Mouse (Mus musculus) Patski (cell line): ENCODE results near the gene Ric3. TPM values are rescaled to one million over a fixed set of nuclear protein-coding genes. Genes with fewer than 3 reads are reported as not detected.
A peak's percentile ranks its signal among the peaks of the same experiment; 100 is the strongest.

Source experiments
- ATAC-seq: fragments of 100-300 bp; one replicate; pipeline ENCODE4 v1.8.0; 2021
- CTCF ChIA-PET: fragments of 350-600 bp; sonication (Branson Sonifier 250); formaldehyde crosslinking; loops from one replicate; lab custom pipeline; 2022; ENCODE audit warnings: inconsistent platforms; lab: Charles Lee
- POLR2A ChIA-PET: fragments of 350-600 bp; sonication (Branson Sonifier 250); formaldehyde crosslinking; loops from one replicate; lab custom pipeline; 2022; ENCODE audit warnings: antibody characterized with exemption, inconsistent platforms; lab: Charles Lee
- DNase-seq: peaks from one replicate; pipeline ENCODE4 v3.0.0-alpha.2; 2011; ENCODE audit warnings: low read depth, low spot score
- H3K27me3 ChIP-seq: fragments of 371-371 bp; one replicate; pipeline ENCODE4 v1.5.1; 2021
- CTCF ChIP-seq: fragments of 100-300 bp; IDR thresholded peaks from one replicate; pipeline ENCODE4 v1.5.1; 2021
- in situ Hi-C: fragments of 300-500 bp; cut with MboI; formaldehyde crosslinking; loops from 3 replicates; pipeline ENCODE4 v1.11.1; 2018; ENCODE audit warnings: low pct_unique_long_range_greater_than_20kb, mixed read lengths
- polyA plus RNA-seq: library from polyadenylated mRNA; unstranded; gene quantifications from one replicate; pipeline ENCODE4 v1.2.3, GENCODE M21; 2021

Ric3 gene
- polyA plus RNA-seq, 1 experiment from 2014 or later, result 0.27 TPM

GRCm38 (mm10) chr7:109050831-109051230 lies 32.3 kb downstream of the Ric3 start:
- no peak for ATAC-seq
- ChIA-PET POLR2A (no interaction called here), CTCF (interaction anchor here (1.4 to 1.5 kb wide), 2 partner anchors 18 to 115 kb away, joined by 3 read pairs; no protein-coding TSS in a partner anchor)
- H3K27me3 ChIP-seq, result peaks cover 16% of the 10 kb centered on the region
- no peak for DNase-seq
- in situ Hi-C loops, result no loop called here
- no peak for TF ChIP-seq CTCF

GRCm38 (mm10) chr7:109045876-109046275 lies 37.3 kb downstream of the Ric3 start:
- in situ Hi-C loops, result no loop called here
- ATAC-seq (no peak), DNase-seq (no peak)
- no peak for TF ChIP-seq CTCF
- CTCF ChIA-PET, result no interaction called here
- POLR2A ChIA-PET, result no interaction called here
- H3K27me3 ChIP-seq, result peaks cover 4% of the 10 kb centered on the region

GRCm38 (mm10) chr7:109039445-109039844 lies 43.7 kb downstream of the Ric3 start:
- ChIA-PET CTCF (no interaction called here), POLR2A (no interaction called here)
- no peak for DNase-seq
- in situ Hi-C loops, result no loop called here
- TF ChIP-seq CTCF, result no peak
- ATAC-seq, result no peak
- H3K27me3 ChIP-seq, result no peaks in the 10 kb centered on the region

GRCm38 (mm10) chr7:109038987-109039386 lies 44.1 kb downstream of the Ric3 start:
- DNase-seq (no peak), ATAC-seq (no peak)
- no peak for TF ChIP-seq CTCF
- H3K27me3 ChIP-seq, result no peaks in the 10 kb centered on the region
- ChIA-PET CTCF (no interaction called here), POLR2A (no interaction called here)
- in situ Hi-C loops, result no loop called here

- ChIA-PET CTCF (no interaction called here), POLR2A (no interaction called here)
- ATAC-seq (no peak), DNase-seq (no peak)
- TF ChIP-seq CTCF, result no peak
- no peaks in the 10 kb centered on the region for H3K27me3 ChIP-seq
- in situ Hi-C loops, result no loop called here
These were observed 44.9 kb downstream of the Ric3 start for GRCm38 (mm10) chr7:109038121-109038735.

- ChIA-PET CTCF (interaction anchor here (1.0 kb wide), 1 partner anchor 18 kb away, joined by 3 read pairs; no protein-coding TSS in a partner anchor), POLR2A (no interaction called here)
- ATAC-seq (no peak), DNase-seq (no peak)
- peak; percentile 17 for TF ChIP-seq CTCF
- H3K27me3 ChIP-seq, result peaks cover 3% of the 10 kb centered on the region
- in situ Hi-C loops, result no loop called here
These were observed 51.1 kb downstream of the Ric3 start for GRCm38 (mm10) chr7:109032054-109032453.

- ChIA-PET POLR2A (no interaction called here), CTCF (no interaction called here)
- no peak for DNase-seq
- H3K27me3 ChIP-seq, result peaks cover 3% of the 10 kb centered on the region
- no peak for ATAC-seq
- TF ChIP-seq CTCF, result no peak
- in situ Hi-C loops, result no loop called here
These were observed 51.8 kb downstream of the Ric3 start for GRCm38 (mm10) chr7:109031331-109031730.

GRCm38 (mm10) chr7:109029961-109030465 lies 53.1 kb downstream of the Ric3 start:
- TF ChIP-seq CTCF, result no peak
- in situ Hi-C loops, result loop anchor here (5.0 kb wide), 1 partner anchor 213 kb away; no protein-coding TSS in a partner anchor
- ATAC-seq, result no peak

GRCm38 (mm10) chr7:109028204-109028603 lies 54.9 kb downstream of the Ric3 start:
- TF ChIP-seq CTCF, result peak; percentile 70
- DNase-seq (peak; percentile 13), ATAC-seq (peak; percentile 65)
- in situ Hi-C loops, result loop anchor here (5.0 kb wide), 1 partner anchor 211 kb away; no protein-coding TSS in a partner anchor
- H3K27me3 ChIP-seq, result peaks cover 3% of the 10 kb centered on the region
- ChIA-PET CTCF (interaction anchor here (1.0 to 1.8 kb wide), 2 partner anchors 16 to 55 kb away, joined by 5 to 6 read pairs; no protein-coding TSS in a partner anchor), POLR2A (interaction anchor here (0.6 kb wide), 1 partner anchor 37 kb away, joined by 4 read pairs; no protein-coding TSS in a partner anchor)

More at GRCm38 (mm10) chr7:109029961-109030465, 53.1 kb downstream of the Ric3 start:
- peaks cover 3% of the 10 kb centered on the region for H3K27me3 ChIP-seq
- ChIA-PET POLR2A (no interaction called here), CTCF (no interaction called here)
- DNase-seq, result no peak

- in situ Hi-C loops, result loop anchor here (5.0 kb wide), 1 partner anchor 210 kb away; no protein-coding TSS in a partner anchor
- no peak for TF ChIP-seq CTCF
- CTCF ChIA-PET, result interaction anchor here (1.0 to 2.0 kb wide), 3 partner anchors 7 to 54 kb away, joined by 5 to 6 read pairs (median 6); no protein-coding TSS in a partner anchor
These were observed 55.4 kb downstream of the Ric3 start for GRCm38 (mm10) chr7:109027721-109028120.

GRCm38 (mm10) chr7:109026976-109027375 lies 56.2 kb downstream of the Ric3 start:
- CTCF ChIA-PET, result interaction anchor here (2.0 kb wide), 1 partner anchor 8 kb away, joined by 6 read pairs; no protein-coding TSS in a partner anchor
- DNase-seq (no peak), ATAC-seq (no peak)
- H3K27me3 ChIP-seq, result peaks cover 3% of the 10 kb centered on the region
- TF ChIP-seq CTCF, result no peak
- POLR2A ChIA-PET, result no interaction called here
- in situ Hi-C loops, result loop anchor here (5.0 kb wide), 1 partner anchor 210 kb away; no protein-coding TSS in a partner anchor

More at GRCm38 (mm10) chr7:109027721-109028120, 55.4 kb downstream of the Ric3 start:
- peaks cover 3% of the 10 kb centered on the region for H3K27me3 ChIP-seq
- no peak for DNase-seq
- no peak for ATAC-seq
- POLR2A ChIA-PET, result no interaction called here
